Mouse (Mus musculus) right cerebral cortex, adult 18-20 months (tissue): ENCODE results near the gene Nedd9.

Source experiments
- DNase-seq: peaks from one replicate; pipeline ENCODE4 v3.0.0; 2022; ENCODE audit warnings: mixed read lengths

Nedd9 gene

DNA sequence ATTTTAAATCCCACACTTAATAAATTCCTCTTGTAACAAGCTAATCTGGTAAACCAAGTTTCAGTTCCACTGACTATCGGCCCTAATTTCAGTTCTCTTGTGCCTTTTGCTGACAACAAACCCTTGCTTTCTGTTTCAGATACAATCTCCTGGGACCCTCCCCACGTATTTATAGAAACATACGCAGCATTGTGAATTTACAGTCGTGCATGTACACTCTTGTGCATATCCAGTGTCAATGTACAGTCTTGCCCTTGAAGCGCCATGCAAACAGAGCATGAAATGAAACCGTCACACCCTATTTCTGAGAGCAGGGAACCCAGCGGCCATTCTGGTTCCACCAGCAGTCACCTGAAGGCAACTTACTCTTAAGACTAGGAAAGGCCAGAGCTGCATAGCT lies 4.4 kb upstream of the Nedd9 start:
- no peak for DNase-seq

GRCm38 (mm10) chr13:41490282-41490681 lies 3.1 kb upstream of the Nedd9 start:
- no peak for DNase-seq

DNA sequence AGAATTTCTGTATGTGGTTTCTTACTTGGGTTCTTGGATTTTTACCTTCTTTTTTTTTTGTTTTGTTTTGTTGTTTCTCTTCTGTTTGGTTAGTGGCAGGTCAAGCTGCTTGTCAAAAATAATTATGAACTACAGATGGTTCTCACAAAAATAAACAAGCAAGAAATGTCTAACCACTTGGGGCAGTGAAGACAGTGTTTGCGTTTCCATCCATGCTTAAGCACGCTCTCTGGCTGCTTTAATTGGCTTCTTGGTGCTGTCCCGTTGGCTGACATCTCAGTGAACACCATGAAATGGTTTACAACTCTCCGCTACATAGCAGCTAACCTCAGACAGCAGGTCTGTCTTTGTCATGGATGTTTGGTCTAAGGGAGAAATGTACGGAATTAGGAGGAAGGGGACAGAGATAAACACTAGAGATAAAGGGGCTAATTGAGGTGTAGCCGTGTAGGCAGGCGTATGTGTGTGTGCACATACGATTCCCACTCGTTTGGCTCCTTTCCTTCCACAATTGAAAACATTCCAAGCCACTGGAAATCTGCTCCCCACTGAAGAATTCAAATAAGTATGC lies 2.6 kb upstream of the Nedd9 start:
- no peak for DNase-seq

GRCm38 (mm10) chr13:41487409-41487743 lies 214 bp upstream of the Nedd9 start:
- no peak for DNase-seq

- no peak for DNase-seq
These were observed 3.2 kb downstream of the Nedd9 start for GRCm38 (mm10) chr13:41483966-41484365.

DNA sequence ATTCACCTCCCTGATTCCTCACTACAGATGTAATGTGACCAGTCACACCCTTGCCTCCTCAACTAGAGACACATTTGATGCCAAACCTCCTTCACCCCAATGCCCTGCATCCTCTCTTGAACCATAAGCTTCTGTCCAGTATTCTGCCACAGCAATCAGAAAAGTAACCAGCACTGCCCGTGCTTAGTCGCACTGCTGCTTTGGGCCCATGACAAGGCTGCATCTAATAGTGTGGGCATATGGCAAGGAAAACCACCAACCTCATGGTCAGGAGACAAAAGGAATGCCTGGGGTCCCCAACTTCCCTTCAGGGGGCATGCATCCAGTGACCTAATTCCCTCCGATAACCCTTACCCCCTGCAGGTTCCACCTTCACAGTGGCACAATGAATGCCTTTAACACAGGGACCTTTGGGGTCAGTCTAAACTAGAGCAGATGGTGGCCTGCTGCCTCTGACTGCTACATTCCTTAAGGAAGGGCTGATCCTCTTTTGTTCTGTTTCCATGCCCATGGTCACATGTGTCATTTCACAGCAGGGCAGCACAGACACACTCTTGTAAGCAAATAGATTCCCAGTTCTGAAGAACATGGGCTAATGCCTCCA lies 4.7 kb downstream of the Nedd9 start:
- DNase-seq, result no peak

- DNase-seq, result no peak
These were observed 7.3 kb downstream of the Nedd9 start for GRCm38 (mm10) chr13:41479737-41480435.

- DNase-seq, result no peak
These were observed 10.9 kb downstream of the Nedd9 start for GRCm38 (mm10) chr13:41476216-41476615.

DNA sequence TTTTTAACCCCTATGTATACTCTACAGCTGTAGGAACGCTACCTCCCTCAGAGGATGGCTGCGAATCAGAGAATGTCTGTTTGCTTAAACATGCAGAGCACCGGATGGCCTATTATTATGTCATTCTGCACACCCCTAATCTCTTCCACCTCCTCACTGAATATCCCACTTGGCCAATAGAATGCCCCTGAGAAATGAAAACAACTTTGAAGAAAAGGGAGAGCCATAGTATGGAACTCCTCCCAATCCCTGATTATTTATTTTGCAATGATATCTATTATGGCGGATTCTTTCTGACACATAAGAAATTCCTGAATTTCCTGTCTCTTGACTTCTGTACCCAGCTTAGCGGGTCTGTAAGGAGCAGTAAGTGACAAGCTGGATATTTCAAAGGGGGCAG lies 12.8 kb downstream of the Nedd9 start:
- no peak for DNase-seq

- DNase-seq, result no peak
These were observed 13.7 kb downstream of the Nedd9 start for GRCm38 (mm10) chr13:41473504-41473903.

DNA sequence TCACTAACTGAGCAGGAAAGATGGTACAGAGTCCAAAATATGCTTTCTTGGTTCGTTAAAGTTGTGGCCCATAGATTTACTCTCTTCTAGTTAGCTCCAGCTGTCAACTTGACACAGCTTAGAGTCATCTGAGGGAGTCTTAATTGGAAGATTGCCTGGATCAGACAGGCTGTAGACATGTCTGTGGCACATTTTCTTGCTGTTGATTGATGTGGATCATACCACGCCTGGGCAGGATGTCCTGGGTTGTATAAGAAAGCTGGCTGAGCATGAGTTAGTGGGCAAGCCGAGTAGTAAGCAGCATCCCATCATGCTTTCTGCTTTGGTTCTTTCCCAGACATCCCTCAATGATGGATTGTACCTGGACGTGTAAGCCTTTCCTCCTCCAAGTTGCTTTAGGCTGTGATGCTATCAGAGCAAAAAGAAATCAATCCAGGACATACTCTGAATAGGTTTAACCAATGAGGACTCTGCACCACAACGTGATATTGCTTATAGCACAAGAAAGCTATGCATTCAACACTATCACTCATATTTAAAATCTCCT lies 14.2 kb downstream of the Nedd9 start:
- DNase-seq, result no peak

GRCm38 (mm10) chr13:41468277-41468676 lies 18.9 kb downstream of the Nedd9 start:
- DNase-seq, result no peak

DNA sequence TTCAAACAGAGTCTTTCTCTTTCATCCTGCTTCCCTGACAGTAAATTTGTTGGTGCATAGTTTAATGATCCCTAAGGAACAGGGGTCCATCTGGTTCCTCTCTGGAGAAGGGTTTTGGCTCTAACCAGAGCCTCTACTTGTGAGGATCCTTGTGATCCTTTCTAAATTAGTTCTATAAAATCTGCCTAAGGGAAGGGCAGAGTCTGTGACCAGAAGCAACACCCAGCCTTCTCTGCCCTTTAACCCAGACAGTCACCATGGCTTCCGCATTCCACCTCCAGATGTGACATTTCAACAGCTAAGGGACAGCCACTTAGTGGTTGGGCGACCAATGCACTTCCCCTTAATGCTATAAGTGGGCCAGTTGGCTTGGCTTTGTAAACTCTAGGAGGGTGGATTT lies 20.1 kb downstream of the Nedd9 start:
- DNase-seq, result no peak

- DNase-seq, result no peak
These were observed 20.5 kb downstream of the Nedd9 start for GRCm38 (mm10) chr13:41466616-41467015.

DNA sequence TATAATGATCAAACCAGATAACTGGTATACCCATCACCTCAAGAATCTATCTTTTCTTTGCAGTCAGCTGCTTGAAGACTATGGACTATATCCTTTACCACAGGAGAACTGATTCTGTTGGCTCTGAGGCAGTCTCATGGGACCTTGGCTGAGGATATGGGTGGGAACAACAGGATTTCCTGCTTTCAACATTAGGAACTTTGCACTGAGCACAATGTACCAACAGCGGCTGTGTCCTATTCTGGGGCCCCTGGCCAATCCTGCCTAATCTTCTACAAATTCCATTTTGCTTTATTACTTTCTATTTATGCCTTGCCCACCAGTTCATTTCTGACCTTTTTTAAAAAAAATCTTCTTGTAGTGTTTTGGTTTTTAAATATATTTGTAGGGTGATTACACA lies 21.0 kb downstream of the Nedd9 start:
- no peak for DNase-seq

DNA sequence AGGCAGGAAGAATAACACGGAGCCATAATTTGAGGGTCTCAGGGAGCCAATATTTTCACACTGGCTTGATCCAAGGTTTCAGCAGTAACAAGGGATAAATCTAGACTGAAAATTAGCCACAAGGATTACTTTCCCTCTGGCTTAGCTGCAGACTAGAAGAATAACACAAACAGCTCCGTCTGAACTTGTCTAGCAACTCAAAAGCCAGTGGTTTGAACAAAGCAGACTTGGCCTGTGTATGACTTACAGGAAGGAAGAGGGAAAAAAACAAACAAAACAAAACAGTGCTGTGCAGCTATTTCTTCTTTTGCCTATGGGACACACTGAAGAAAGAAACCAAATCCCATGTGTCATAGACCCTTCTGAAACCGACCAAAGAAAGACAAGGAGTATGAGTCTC lies 25.7 kb downstream of the Nedd9 start:
- DNase-seq, result no peak

DNA sequence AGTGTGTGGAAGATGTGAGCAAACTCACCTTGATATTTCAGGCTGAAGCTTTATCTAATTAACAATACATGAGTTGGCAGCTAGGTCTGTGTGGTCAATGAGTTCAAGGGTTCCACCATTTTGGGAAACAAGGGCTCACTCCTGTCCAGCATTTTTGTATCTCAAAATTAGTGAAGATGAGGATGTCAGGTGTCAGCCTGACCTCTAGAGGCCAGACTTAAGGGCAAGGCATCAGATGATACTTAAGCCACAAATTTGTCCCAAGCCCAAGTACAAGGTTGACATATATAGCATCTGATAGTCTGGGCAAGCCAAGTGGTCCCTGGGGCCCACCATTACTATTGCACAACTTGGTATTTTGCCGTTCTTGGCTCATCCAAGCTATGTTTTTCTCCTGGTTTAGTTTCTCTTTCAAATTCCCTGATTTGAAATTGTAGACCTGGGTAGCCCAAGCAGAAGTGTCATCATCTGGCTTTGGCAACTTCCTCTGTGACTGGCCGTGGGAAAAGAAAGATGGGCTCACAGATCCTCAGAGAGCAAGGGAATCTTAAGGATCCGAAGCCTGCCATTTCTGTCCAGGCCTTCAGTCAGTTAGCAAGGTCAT lies 27.4 kb downstream of the Nedd9 start:
- DNase-seq, result no peak

GRCm38 (mm10) chr13:41458709-41459108 lies 28.5 kb downstream of the Nedd9 start:
- no peak for DNase-seq

DNA sequence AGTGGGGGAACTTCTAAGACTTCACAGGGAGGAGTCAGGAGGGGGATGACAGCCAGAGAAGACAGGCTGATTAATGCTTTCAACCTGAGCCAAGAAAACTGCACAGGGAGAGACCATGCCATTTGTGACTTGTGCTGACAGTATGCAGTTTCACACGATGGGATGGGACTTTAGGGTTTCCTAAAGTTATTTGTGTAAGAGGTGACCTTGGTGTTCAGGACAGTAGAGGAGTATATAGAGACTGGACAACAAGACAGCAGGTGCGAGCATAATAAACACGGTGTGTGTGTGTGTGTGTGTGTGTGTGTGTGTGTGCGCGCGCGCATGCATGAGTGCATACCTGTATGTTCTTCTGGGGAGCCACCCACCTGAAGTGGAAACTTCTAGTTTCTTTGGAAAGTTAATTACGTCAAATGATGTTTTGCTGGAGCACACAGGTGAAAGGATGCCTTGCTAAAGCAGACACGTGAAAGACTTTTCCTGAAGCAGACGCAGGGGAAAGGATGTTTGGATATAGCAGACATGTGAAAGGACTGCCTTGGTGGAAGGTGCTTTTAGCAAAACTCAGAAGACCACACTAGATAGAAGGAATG lies 29.3 kb downstream of the Nedd9 start:
- DNase-seq, result no peak

- no peak for DNase-seq
These were observed 29.9 kb downstream of the Nedd9 start for GRCm38 (mm10) chr13:41457030-41457797.

GRCm38 (mm10) chr13:41456292-41457029 lies 30.7 kb downstream of the Nedd9 start:
- DNase-seq, result no peak
